Mouse (Mus musculus) monocyte, adult 2 months (primary cell): ENCODE measurements at regions not wholly inside any gene's neighbourhood (a gene's known extent, or its start where the extent isn't known, plus 50 kb on each side); places are given as distances from the start of the nearest gene placed in this dataset.

Source experiments
- DNase-seq, 2 experiments: peaks; one replicate each; pipeline ENCODE4 v3.0.0; 2022; ENCODE audit warnings: low spot score in 2 of 2, low read depth in 1 of 2

DNA sequence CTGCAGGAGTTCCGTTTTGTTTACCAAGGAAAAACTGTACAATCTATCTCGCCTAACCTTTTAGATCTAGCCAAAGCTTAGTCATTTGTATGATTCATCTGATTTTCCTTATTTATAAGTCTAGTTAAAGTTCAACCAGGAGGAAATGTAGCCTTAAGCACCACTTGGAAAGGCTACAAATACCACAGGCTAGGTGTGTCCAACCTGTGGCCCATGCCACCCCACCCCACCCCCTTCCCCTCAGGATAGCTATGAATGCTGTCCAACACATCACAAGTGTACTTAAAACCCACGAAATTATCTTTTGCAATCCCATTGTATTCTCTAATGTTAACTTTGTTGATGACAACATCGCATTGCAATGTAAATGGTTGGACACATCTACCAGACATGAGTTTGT, 102.9 kb upstream of the Klf14 start:
- DNase-seq: no peak

DNA sequence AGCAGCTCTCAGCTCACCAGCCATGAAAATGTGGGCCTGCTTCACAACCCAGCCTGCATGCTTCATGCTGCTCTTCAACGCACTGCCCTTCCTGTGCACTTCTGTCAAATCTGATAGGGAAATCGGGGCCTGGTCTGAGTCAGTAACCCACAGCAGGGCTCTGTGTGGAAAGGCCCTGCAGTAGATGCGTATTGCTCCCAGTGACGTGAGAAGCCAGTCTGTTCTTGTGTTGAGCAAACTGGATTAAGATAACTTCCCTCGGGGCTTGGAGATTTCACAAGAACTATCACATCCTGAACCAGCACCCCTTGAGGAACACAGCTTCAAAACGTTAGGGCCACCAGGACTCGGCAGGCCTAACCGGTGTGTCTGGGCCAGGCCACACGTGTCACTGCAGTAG, 106.5 kb upstream of the Klf14 start:
- no peak for DNase-seq

DNA sequence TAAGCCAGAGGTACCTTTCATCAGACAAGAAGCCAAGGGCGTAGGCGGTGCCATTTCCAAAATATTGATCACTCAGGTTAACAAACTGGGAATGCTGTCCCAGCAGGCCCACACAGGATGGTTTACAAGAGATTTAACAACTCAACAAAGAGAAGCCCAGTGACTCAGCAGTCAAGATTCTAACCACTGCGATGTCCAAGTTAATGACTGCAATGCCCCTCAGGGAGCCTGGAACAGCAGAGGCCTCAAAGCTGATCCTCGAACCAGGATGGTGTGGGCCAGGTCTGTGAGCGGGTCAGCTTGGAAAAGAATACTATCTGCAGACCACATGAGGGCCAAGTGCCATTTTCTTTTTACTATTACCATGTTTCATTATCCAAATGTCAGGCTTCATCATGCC, 108.0 kb upstream of the Klf14 start:
- no peak for DNase-seq

GRCm38 (mm10) chr6:31067453-31067852, 108.6 kb upstream of the Klf14 start:
- no peak for DNase-seq

- DNase-seq: no peak
Measured at GRCm38 (mm10) chr6:31069243-31069642, 110.4 kb upstream of the Klf14 start.

DNA sequence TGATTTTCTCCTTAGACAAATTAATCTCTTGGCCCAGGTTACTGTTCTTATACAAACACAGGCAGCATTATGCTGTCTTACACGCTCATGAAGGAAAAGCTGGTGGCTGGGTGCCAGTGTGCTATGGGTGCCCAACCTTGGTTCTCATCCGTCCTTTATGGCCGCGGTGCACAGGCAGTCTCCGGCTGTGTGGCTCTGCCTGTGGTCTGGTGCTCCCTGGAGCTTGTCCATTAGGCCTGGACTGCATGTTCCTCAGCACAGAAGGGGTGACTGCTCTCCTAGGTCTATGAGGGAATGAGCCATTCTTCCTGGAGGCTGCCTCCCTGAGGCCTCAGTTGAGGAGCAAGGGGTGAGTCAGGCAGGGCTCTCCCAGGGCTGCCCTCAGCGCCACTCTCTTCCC, 111.7 kb upstream of the Klf14 start:
- no peak for DNase-seq

DNA sequence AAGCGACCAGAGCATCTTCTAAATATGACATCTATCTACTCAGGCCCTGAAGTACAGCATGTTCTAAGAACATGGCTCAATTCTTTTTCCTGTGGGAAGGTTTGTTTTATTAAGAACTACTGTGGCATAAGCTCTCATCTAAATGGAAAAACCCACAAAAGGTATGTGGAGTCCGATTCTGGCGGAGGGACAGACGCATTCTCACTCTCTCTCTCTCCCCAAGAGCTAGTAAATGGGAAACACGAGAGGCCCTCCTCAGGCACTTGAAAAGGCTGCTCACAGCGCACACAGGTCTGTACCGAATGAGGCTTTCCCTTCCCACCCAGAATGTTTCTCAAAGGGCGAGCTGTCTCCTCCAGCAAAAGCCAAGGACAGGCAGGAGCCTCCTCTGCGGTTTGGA, 112.1 kb upstream of the Klf14 start:
- DNase-seq: no peak

DNA sequence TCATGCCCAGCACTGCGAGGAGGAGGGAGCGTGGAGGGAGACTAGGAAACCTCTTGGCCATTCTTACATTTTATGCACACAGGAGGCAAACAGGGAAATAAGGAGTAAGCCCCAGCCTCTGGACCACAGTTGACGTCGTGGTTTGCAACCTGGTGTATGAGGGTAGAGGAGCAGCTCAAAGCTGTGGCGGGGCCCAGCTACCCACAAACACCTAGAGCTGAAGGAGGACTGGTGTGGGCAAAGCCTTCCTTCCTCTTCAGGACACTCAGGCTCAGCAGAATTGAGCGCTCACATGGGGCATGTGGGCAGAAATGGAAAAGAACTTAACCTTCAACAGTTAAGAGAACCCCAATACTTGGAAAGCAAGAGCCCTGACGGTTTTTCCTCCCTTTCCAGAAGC, 113.2 kb upstream of the Klf14 start:
- no peak for DNase-seq

- DNase-seq: no peak
Measured at GRCm38 (mm10) chr6:31072559-31072958, 113.7 kb upstream of the Klf14 start.

- DNase-seq: no peak
Measured at GRCm38 (mm10) chr6:31073338-31073737, 114.5 kb upstream of the Klf14 start.

DNA sequence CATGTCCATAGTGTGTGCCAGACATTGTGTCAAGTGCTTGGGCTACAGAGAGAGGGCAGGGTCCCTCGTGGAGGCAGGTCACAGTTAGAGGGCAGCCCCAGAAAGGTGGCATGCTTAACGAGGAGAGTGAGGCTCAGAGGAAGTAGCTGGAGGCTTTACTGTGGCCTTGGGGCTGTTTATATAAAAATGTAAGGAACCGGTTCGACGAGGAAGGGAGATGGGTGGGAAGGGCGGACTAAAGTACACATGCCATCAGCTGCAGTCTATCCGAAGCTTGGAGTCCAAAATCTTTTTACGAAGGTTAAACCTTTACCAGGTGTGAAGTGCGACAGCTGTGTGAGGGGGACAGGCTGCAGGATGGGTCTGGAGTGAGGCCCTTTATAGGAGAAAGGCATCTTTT, 115.5 kb upstream of the Klf14 start:
- no peak for DNase-seq

- no peak for DNase-seq
Measured at GRCm38 (mm10) chr6:31075209-31075571, 116.3 kb upstream of the Klf14 start.

GRCm38 (mm10) chr6:31075572-31076477, 116.9 kb upstream of the Klf14 start:
- peak in 1 of 2 experiments; percentile 55 for DNase-seq

DNA sequence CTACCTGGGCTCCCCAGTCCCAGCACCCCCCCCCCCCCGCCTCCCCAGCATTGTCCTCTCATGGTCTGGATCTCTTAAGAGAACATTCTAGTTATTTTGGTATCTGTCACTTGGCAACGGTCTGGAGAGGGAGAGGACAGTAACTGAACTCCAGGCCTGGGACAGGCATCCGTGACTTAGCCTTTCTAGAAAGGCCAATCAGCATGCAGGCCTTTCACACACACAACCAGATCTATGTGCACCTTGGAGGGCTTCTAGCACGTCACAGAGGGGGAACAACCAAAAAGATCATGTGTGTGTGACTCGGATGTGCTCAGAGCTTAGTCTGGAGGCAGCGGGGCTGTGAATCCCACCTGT, 117.6 kb upstream of the Klf14 start:
- no peak for DNase-seq

- DNase-seq: no peak
Measured at GRCm38 (mm10) chr6:31077216-31077615, 118.3 kb upstream of the Klf14 start.

- no peak for DNase-seq
Measured at GRCm38 (mm10) chr6:31077779-31078178, 118.9 kb upstream of the Klf14 start.

GRCm38 (mm10) chr6:31078413-31078812, 119.5 kb upstream of the Klf14 start:
- DNase-seq: peak in 1 of 2 experiments; percentile 59

DNA sequence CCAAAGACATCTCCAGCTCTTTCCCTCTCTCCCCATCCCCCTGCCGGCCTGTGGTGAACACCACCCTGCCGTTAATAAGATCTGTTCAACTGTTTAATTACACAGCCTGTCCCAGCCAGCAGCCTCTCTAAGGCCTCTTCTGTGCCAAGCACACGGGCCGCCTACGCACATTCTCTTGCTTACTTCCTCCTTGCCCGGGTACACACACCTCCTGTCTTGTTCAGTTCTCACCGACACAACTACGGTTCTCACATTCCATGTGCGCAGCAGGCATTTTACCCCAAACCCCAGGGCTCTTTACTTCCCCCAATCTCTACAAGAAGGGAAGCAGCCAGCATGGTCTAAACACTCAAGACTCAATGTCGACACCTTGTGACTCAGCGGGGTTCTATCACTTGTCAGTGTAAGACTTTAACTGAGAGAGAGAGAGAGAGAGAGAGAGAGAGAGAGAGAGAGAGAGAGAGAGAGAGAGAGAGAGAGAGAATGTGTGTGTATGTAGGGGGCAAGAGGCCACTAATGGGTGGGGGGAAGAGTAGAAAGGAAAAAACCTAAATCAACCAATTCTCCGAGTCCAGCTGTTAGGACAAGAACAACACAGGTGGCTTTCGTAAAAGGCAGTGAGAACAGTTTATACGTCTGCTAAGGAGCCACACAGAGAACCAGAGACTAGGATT, 120.8 kb upstream of the Klf14 start:
- DNase-seq: peak in 1 of 2 experiments; percentile 65

- DNase-seq: no peak
Measured at GRCm38 (mm10) chr6:31080279-31080678, 121.4 kb upstream of the Klf14 start.

GRCm38 (mm10) chr6:31080691-31081090, 121.8 kb upstream of the Klf14 start:
- DNase-seq: peak in 1 of 2 experiments; percentile 34

- DNase-seq: peak; percentile 59 to 64
Measured at GRCm38 (mm10) chr6:31081238-31081637, 122.4 kb upstream of the Klf14 start.

DNA sequence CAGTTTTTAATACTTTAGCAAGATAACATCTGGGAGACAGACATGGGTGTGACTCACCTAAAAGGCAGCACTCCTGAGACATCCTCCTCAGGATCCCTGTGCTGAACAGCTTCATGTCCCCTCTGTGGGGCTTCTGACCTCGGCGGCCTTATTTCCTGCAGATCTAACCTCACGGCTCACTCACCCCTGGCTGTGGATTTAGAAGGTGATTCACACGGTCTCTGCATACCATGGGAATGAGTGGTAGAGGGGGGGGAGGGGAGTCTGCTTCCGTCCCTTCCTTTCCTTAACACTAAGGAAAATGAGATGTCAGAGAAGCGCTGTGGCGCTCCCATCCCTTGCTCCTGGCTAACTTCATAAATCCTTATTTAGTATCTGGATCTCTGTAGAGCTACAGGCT, 123.1 kb upstream of the Klf14 start:
- no peak for DNase-seq
